Mouse (Mus musculus) ES-E14 (cell line): ENCODE data around the gene Cenpe.

Source experiments
- HCFC1 ChIP-seq: IDR thresholded peaks from 2 replicates; pipeline ENCODE4 v1.6.1; 2012; ENCODE audit warnings: low read length, inconsistent platforms, borderline replicate concordance; ENCODE audit not compliant: insufficient read depth
- MAFK ChIP-seq: IDR thresholded peaks from 2 replicates; pipeline ENCODE4 v1.6.1; 2014; ENCODE audit warnings: mild to moderate bottlenecking, low read depth, low read length, inconsistent platforms; ENCODE audit not compliant: insufficient read depth
- ZC3H11A ChIP-seq: IDR thresholded peaks from 2 replicates; pipeline ENCODE4 v1.6.1; 2012; ENCODE audit warnings: low read depth, mild to moderate bottlenecking, inconsistent platforms, low read length, borderline replicate concordance
- ZNF384 ChIP-seq: IDR thresholded peaks from 2 replicates; pipeline ENCODE4 v1.6.1; 2012; ENCODE audit warnings: low read depth, low read length, inconsistent platforms

- TF ChIP-seq MAFK (no peak), HCFC1 (no peak), ZC3H11A (no peak), ZNF384 (no peak)
Observed at GRCm38 (mm10) chr3:135280160-135280559, 67.8 kb downstream of the Cenpe start.
